Mouse (Mus musculus) heart, embryonic 13.5 days (tissue): ENCODE results near the gene Meis1. TPM values are rescaled to one million over a fixed set of nuclear protein-coding genes. Genes with fewer than 3 reads are reported as not detected.
A peak's percentile ranks its signal among the peaks of the same experiment; 100 is the strongest.

Experiments
- ATAC-seq: fragments of 200-750 bp; cut with Nextera tagmentation; 2 replicates; pipeline ENCODE4 v1.8.0; 2017; ENCODE audit warnings: moderate TSS enrichment; ENCODE audit not compliant: insufficient number of reproducible peaks, low FRiP score, low TSS enrichment; ENCODE audit errors: extremely low read depth
- H3K27ac ChIP-seq: fragments of 300-500 bp; sonication (generic); replicated peaks from 2 replicates; pipeline ENCODE4 v1.5.1; 2015; ENCODE audit warnings: moderate library complexity, mild to moderate bottlenecking, inconsistent platforms
- H3K27me3 ChIP-seq: fragments of 300-500 bp; sonication (generic); replicated peaks from 2 replicates; pipeline ENCODE4 v1.6.1; 2015; ENCODE audit warnings: mild to moderate bottlenecking, inconsistent platforms
- H3K36me3 ChIP-seq: fragments of 300-500 bp; sonication (generic); 2 replicates; pipeline ENCODE4 v1.6.1; 2015; ENCODE audit warnings: mild to moderate bottlenecking, inconsistent platforms
- H3K4me1 ChIP-seq: fragments of 300-500 bp; sonication (generic); 2 replicates; pipeline ENCODE4 v1.6.1; 2015; ENCODE audit warnings: inconsistent platforms
- H3K4me2 ChIP-seq: fragments of 300-500 bp; sonication (generic); 2 replicates; pipeline ENCODE4 v1.6.1; 2015; ENCODE audit warnings: inconsistent platforms, mild to moderate bottlenecking, moderate library complexity
- H3K4me3 ChIP-seq: fragments of 300-500 bp; sonication (generic); 2 replicates; pipeline ENCODE4 v1.5.1; 2015; ENCODE audit warnings: moderate library complexity, mild to moderate bottlenecking, inconsistent platforms
- H3K9ac ChIP-seq: fragments of 300-500 bp; sonication (generic); 2 replicates; pipeline ENCODE4 v1.6.1; 2015; ENCODE audit warnings: inconsistent platforms, mild to moderate bottlenecking, moderate library complexity
- H3K9me3 ChIP-seq: fragments of 300-500 bp; sonication (generic); 2 replicates; pipeline ENCODE4 v1.6.1; 2016; ENCODE audit warnings: inconsistent platforms
- WGBS: fragments of 180-500 bp; shearing (Covaris S2); methylation state at CpG from one replicate; pipeline ENCODE4 v1.1.7; 2015; ENCODE audit warnings: mixed read lengths; 5-methylcytosine and 5-hydroxymethylcytosine counted together
- polyA plus RNA-seq: library from polyadenylated mRNA; unstranded; fragments of >200 nt; fragmentation: Nextera tagmentation; extraction: Ambion mirVana; gene quantifications from 2 replicates; pipeline ENCODE4 v1.2.1, GENCODE M21; 2015

Meis1 gene
- polyA plus RNA-seq, 1 experiment from 2014 or later = 65.4 TPM

GRCm38 (mm10) chr11:18880806-18881205 lies 138.0 kb downstream of the Meis1 start:
- Histone ChIP-seq H3K4me2 (no peak overlapping the region), H3K9me3 (no peaks in the 10 kb centered on the region), H3K27ac (no peak overlapping the region), H3K27me3 (no peaks in the 10 kb centered on the region), H3K36me3 (peaks cover 46% of the 10 kb centered on the region), H3K9ac (no peak overlapping the region), H3K4me1 (peaks cover 41% of the 10 kb centered on the region), H3K4me3 (no peak overlapping the region)
- no peak for ATAC-seq
- 60% methylated on average over 5 of the region's 5 CpGs for WGBS

- Histone ChIP-seq H3K4me1 (peaks cover 46% of the 10 kb centered on the region), H3K9ac (peak overlapping the region; percentile 88; the same call in 1 of the 2 replicates), H3K4me2 (peak overlapping the region; percentile 94), H3K36me3 (peaks cover 35% of the 10 kb centered on the region), H3K27me3 (no peaks in the 10 kb centered on the region), H3K27ac (peak overlapping the region; percentile 96), H3K4me3 (peak overlapping the region; percentile 63; the same call in 1 of the 2 replicates), H3K9me3 (no peaks in the 10 kb centered on the region)
- ATAC-seq = no peak
- 8% methylated on average over 1 of the region's 1 CpGs for WGBS
These were observed 139.3 kb downstream of the Meis1 start for GRCm38 (mm10) chr11:18879456-18879818.

DNA sequence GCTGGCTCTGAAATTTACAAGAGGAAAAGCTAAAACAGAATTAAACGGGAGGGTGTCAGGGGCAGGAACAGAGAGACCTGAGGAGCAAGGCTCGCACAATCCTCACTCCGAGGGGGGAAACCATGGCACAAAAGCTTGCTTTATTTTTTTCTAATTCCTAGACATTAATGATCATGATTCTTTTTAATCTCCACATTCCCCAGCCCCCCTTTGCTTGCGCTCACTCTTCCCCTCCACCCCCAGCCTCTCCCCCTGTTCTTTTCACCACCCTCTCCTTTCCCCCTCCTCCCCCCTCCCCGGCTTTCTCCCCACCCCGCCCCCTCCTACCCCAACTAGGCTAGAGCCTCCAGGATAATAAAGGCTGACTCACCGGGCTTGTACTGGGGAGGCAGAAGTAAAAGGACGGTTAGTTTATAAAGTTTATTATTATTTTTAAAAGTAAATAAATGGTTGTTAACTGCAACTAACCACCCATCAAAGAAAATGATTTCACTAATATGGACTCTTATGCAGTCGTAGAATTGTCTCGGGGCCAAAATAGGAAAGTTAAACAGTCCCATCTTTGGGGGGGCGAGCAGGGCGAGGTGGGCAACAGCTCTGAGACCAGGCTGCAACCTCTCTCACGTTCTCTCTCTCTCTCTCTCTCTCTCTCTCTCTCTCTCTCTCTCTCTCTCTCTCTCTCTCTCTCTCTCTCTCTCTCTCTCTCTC lies 139.9 kb downstream of the Meis1 start:
- H3K4me3 ChIP-seq = peak overlapping the region; percentile 63
- no peak; the same call in 1 of the 2 replicates for ATAC-seq
- H3K4me1 ChIP-seq = peaks cover 48% of the 10 kb centered on the region
- H3K27ac ChIP-seq = peak overlapping the region; percentile 96
- peak overlapping the region; percentile 88 for H3K9ac ChIP-seq
- H3K9me3 ChIP-seq = no peaks in the 10 kb centered on the region
- H3K4me2 ChIP-seq = peak overlapping the region; percentile 94
- no peaks in the 10 kb centered on the region for H3K27me3 ChIP-seq
- 3% methylated on average over 13 of the region's 13 CpGs for WGBS
- peaks cover 29% of the 10 kb centered on the region for H3K36me3 ChIP-seq

DNA sequence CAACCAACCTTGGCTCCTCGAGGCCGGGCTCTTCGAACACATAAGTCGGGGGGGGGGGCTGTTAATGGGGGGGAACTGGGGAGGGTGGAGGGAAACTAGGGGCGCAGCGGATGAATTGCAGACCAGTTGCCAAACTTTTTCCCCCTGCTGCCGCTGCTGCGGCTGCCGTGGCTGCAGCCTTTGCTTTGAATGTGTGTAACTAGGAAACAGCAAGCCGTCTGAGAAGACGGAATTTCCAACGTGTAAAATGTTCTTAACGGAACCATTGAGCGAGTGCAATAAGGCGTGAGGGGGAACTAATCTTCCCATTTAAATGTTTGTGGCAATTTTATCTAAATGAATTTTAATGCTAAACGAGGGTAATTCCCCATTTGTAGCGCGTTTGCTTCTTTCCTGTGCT lies 140.8 kb downstream of the Meis1 start:
- peaks cover 21% of the 10 kb centered on the region for H3K36me3 ChIP-seq
- peak overlapping the region; percentile 96 for H3K27ac ChIP-seq
- no peaks in the 10 kb centered on the region for H3K27me3 ChIP-seq
- peak overlapping the region; percentile 94 for H3K4me2 ChIP-seq
- peak overlapping the region; percentile 63 for H3K4me3 ChIP-seq
- peaks cover 42% of the 10 kb centered on the region for H3K4me1 ChIP-seq
- no peaks in the 10 kb centered on the region for H3K9me3 ChIP-seq
- no peak for ATAC-seq
- H3K9ac ChIP-seq = peak overlapping the region; percentile 88
- WGBS = under 1% methylated on average over 18 of the region's 18 CpGs

DNA sequence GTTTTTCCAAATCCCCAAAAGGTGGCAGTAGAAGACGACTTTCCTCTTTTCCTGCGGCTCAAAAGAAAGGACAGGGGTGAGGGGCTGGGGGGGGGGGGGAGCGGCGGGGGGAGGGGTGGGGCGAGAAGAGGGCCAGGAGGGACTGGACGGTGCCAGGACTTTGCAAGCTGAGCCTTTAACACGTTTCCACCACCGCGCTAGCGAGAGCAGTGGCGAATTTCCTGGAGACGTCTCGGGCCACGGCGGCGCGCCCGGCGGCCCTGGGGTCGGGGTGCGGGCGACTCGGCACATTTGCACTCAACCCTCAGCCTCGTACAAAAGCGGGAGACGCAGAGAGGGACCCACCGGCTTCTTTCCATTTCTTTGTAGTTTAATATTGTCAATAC lies 141.2 kb downstream of the Meis1 start:
- Histone ChIP-seq H3K27ac (peak overlapping the region; percentile 96), H3K4me3 (peak overlapping the region; percentile 63), H3K9me3 (no peaks in the 10 kb centered on the region), H3K4me2 (peak overlapping the region; percentile 94), H3K9ac (peak overlapping the region; percentile 88), H3K4me1 (peaks cover 42% of the 10 kb centered on the region), H3K36me3 (peaks cover 17% of the 10 kb centered on the region), H3K27me3 (no peaks in the 10 kb centered on the region)
- WGBS = 0% methylated on average over 22 of the region's 27 CpGs
- ATAC-seq = peak; percentile 71

- Histone ChIP-seq H3K4me1 (peaks cover 42% of the 10 kb centered on the region), H3K9me3 (no peaks in the 10 kb centered on the region), H3K4me2 (peak overlapping the region; percentile 94), H3K4me3 (peak overlapping the region; percentile 63), H3K27me3 (no peaks in the 10 kb centered on the region), H3K27ac (peak overlapping the region; percentile 78), H3K36me3 (peaks cover 14% of the 10 kb centered on the region), H3K9ac (peak overlapping the region; percentile 88)
- WGBS = under 1% methylated on average over 40 of the region's 40 CpGs
- ATAC-seq = peak; percentile 26; the same call in 1 of the 2 replicates
These were observed 141.7 kb downstream of the Meis1 start for GRCm38 (mm10) chr11:18876886-18877625.

- H3K27ac ChIP-seq = peak overlapping the region; percentile 78
- H3K9me3 ChIP-seq = no peaks in the 10 kb centered on the region
- H3K4me2 ChIP-seq = peak overlapping the region; percentile 94
- H3K9ac ChIP-seq = peak overlapping the region; percentile 88
- 24% methylated on average over 27 of the region's 27 CpGs for WGBS
- 0 out of 2 replicates have a peak, but pooled peaks cover 5% of the 10 kb centered on the region for H3K27me3 ChIP-seq
- H3K4me1 ChIP-seq = peaks cover 45% of the 10 kb centered on the region
- peaks cover 6% of the 10 kb centered on the region for H3K36me3 ChIP-seq
- no peak for ATAC-seq
- peak overlapping the region; percentile 63 for H3K4me3 ChIP-seq
These were observed 142.6 kb downstream of the Meis1 start for GRCm38 (mm10) chr11:18875911-18876885.

- Histone ChIP-seq H3K9me3 (no peaks in the 10 kb centered on the region), H3K9ac (peak overlapping the region; percentile 88), H3K27ac (peak overlapping the region; percentile 78), H3K36me3 (no peaks in the 10 kb centered on the region), H3K27me3 (peaks cover 11% of the 10 kb centered on the region), H3K4me3 (peak overlapping the region; percentile 63), H3K4me1 (peaks cover 42% of the 10 kb centered on the region), H3K4me2 (peak overlapping the region; percentile 94)
- ATAC-seq = no peak
- 4% methylated on average over 27 of the region's 27 CpGs for WGBS
These were observed 143.5 kb downstream of the Meis1 start for GRCm38 (mm10) chr11:18875001-18875902.

DNA sequence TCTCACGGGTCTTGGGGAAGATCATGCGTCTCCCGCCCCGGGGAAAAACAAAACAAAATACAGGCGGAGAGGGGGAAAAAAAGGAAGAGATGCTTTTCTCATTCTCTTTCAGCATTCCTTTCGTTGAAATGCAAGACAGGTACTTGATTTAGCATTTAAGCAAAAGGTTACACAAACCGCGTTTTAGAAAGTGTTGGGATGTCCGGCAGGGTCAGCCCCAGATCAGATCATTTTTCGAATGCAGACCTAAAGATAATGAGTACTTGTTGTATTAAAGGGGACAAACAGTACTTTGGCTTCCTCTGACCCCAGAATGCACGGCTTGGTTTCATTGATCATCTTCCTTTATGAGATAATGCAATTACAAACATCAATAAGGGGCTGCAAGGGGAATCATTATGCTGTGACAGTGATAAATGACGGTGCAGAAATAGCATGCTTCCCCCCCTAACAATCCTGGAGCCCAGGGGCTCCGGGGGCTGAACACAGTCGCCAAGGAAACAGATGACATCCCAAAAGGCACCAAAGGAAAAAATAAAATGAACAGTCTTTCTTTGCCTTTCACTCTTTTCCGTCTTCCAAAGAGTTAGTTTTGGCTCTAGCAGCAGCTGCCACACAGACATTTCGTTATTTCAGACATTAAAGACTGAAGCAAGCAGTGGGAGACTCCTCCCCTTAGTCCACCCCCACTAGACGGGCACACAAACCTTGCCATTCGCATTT lies 144.3 kb downstream of the Meis1 start:
- no peaks in the 10 kb centered on the region for H3K9me3 ChIP-seq
- H3K27ac ChIP-seq = peak overlapping the region; percentile 78; the same call in 1 of the 2 replicates
- H3K4me2 ChIP-seq = peak overlapping the region; percentile 94
- peaks cover 16% of the 10 kb centered on the region for H3K27me3 ChIP-seq
- peak overlapping the region; percentile 88 for H3K9ac ChIP-seq
- H3K4me1 ChIP-seq = peaks cover 37% of the 10 kb centered on the region
- ATAC-seq = no peak
- peak overlapping the region; percentile 63 for H3K4me3 ChIP-seq
- 6% methylated on average over 18 of the region's 18 CpGs for WGBS
- no peaks in the 10 kb centered on the region for H3K36me3 ChIP-seq
